15 mouse cellular contexts compared by ENCODE assay signal in genomic region chr19:57572360-57573237, GRCm38 (mm10). TPM values are rescaled to one million over a fixed set of nuclear protein-coding genes. Genes with fewer than 3 reads are reported as not detected.
DNase-seq lines count a peak whose midpoint lies in the region; ATAC-seq and TF ChIP-seq lines count a peak whose summit lies in the region.
"Had no signal": no experiment of that assay in that cellular context is flagged by ENCODE, and none has a peak within 500 bp of the region (broad histone marks: within the 10 kb centered on the region; RNA-seq: fewer than 3 reads in every experiment).

No protein-coding gene starts in this region.

- no peaks in the 10 kb centered on the region for H3K36me3 ChIP-seq in hindbrain, embryonic 12.5 days
- no peaks in the 10 kb centered on the region for H3K36me3 ChIP-seq in hindbrain, postnatal 0 days (ENCODE audit: insufficient read depth, low read length)
- no peaks in the 10 kb centered on the region for H3K36me3 ChIP-seq in midbrain, embryonic 13.5 days
- H3K36me3 ChIP-seq: limb, embryonic 13.5 days; neural tube, embryonic 12.5 days had no signal

- TF ChIP-seq POLR2A in cortical plate, adult 2 months (IDR thresholded peaks at IDR 0.05; ENCODE audit: extremely low read depth, insufficient read depth, low read length), result no peak

- H3K27ac ChIP-seq in hindbrain, embryonic 12.5 days, result peak overlapping the region; percentile 12; the same call in 1 of the 2 replicates
- H3K27ac ChIP-seq in hindbrain, postnatal 0 days, result no peak overlapping the region
- peak overlapping the region; percentile 77; the same call in 1 of the 2 replicates for H3K27ac ChIP-seq in cortical plate, adult 2 months (ENCODE audit: insufficient read depth, low read length)
- peak overlapping the region; percentile 67 for H3K27ac ChIP-seq in midbrain, embryonic 13.5 days
- H3K27ac ChIP-seq: limb, embryonic 13.5 days; neural tube, embryonic 12.5 days; stomach, postnatal 0 days had no signal

- H3K27me3 ChIP-seq in hindbrain, embryonic 12.5 days, result no peaks in the 10 kb centered on the region
- no peaks in the 10 kb centered on the region for H3K27me3 ChIP-seq in hindbrain, postnatal 0 days (ENCODE audit: insufficient read depth, low read length)
- H3K27me3 ChIP-seq in midbrain, embryonic 13.5 days, result no peaks in the 10 kb centered on the region
- H3K27me3 ChIP-seq: limb, embryonic 13.5 days; neural tube, embryonic 12.5 days had no signal

- peaks cover 17% of the 10 kb centered on the region for H3K4me1 ChIP-seq in hindbrain, embryonic 12.5 days
- no peaks in the 10 kb centered on the region for H3K4me1 ChIP-seq in hindbrain, postnatal 0 days (ENCODE audit: insufficient read depth, low read length)
- peaks cover 11% of the 10 kb centered on the region for H3K4me1 ChIP-seq in cortical plate, adult 2 months (ENCODE audit: control insufficient read depth, insufficient read depth, low read length)
- H3K4me1 ChIP-seq in midbrain, embryonic 13.5 days (replicated peaks), result peaks cover 30% of the 10 kb centered on the region
- H3K4me1 ChIP-seq: limb, embryonic 13.5 days had no signal

- no peak for DNase-seq in hindbrain, postnatal 0 days (ENCODE audit: low spot score)
- DNase-seq in layer of hippocampus, adult 11-12 months (ENCODE audit: low spot score), result peak; percentile 50
- DNase-seq in adrenal gland, adult (ENCODE audit: inconsistent age in 2 of 2, low spot score in 1 of 2), result no peak
- DNase-seq in T-cell, adult 2 months (ENCODE audit: low spot score), result no peak
- DNase-seq in retina, postnatal 1 day, result no peak
- DNase-seq: adrenal gland, adult 2 months; embryo, embryonic 11 days; kidney, postnatal 14 days; lung, adult 2 months had no signal

- H3K4me2 ChIP-seq in hindbrain, embryonic 12.5 days (replicated peaks), result no peak overlapping the region
- H3K4me2 ChIP-seq in hindbrain, postnatal 0 days (ENCODE audit: low read depth, low read length), result no peak overlapping the region
- H3K4me2 ChIP-seq in midbrain, embryonic 13.5 days (replicated peaks), result no peak overlapping the region
- H3K4me2 ChIP-seq: limb, embryonic 13.5 days; neural tube, embryonic 12.5 days had no signal

- WGBS in hindbrain, embryonic 12.5 days, result 66% methylated on average over 16 of the region's 16 CpGs
- WGBS in hindbrain, postnatal 0 days, result 51% methylated on average over 16 of the region's 16 CpGs
- 54% methylated on average over 16 of the region's 16 CpGs for WGBS in midbrain, embryonic 13.5 days

- H3K9ac ChIP-seq in hindbrain, embryonic 12.5 days, result no peak overlapping the region
- H3K9ac ChIP-seq in hindbrain, postnatal 0 days (replicated peaks; ENCODE audit: low read length), result no peak overlapping the region
- no peak overlapping the region for H3K9ac ChIP-seq in midbrain, embryonic 13.5 days (replicated peaks)
- H3K9ac ChIP-seq: limb, embryonic 13.5 days; neural tube, embryonic 12.5 days had no signal

- no peaks in the 10 kb centered on the region for H3K9me3 ChIP-seq in hindbrain, embryonic 12.5 days (replicated peaks)
- no peaks in the 10 kb centered on the region for H3K9me3 ChIP-seq in hindbrain, postnatal 0 days (ENCODE audit: low read length)
- no peaks in the 10 kb centered on the region for H3K9me3 ChIP-seq in midbrain, embryonic 13.5 days
- H3K9me3 ChIP-seq: limb, embryonic 13.5 days; neural tube, embryonic 12.5 days had no signal

- ATAC-seq in hindbrain, embryonic 12.5 days (ENCODE audit: low FRiP score), result peak; percentile 40; the same call in 1 of the 2 replicates
- ATAC-seq in hindbrain, postnatal 0 days, result no peak
- ATAC-seq in midbrain, embryonic 13.5 days, result peak; percentile 77

- TF ChIP-seq CTCF in hindbrain, postnatal 0 days (IDR thresholded peaks at IDR 0.05; ENCODE audit: low read depth), result no peak
- no peak for TF ChIP-seq CTCF in cortical plate, adult 2 months (IDR thresholded peaks at IDR 0.05; ENCODE audit: extremely low read depth, insufficient read depth, low read length)

- H3K4me3 ChIP-seq in hindbrain, embryonic 12.5 days, result no peak overlapping the region
- H3K4me3 ChIP-seq in hindbrain, postnatal 0 days (ENCODE audit: low read length), result no peak overlapping the region
- H3K4me3 ChIP-seq in cortical plate, adult 2 months (ENCODE audit: insufficient read depth, low read length), result no peak overlapping the region
- no peak overlapping the region for H3K4me3 ChIP-seq in midbrain, embryonic 13.5 days (replicated peaks)
- H3K4me3 ChIP-seq: limb, embryonic 13.5 days; neural tube, embryonic 12.5 days had no signal

RNA-seq across cellular contexts. Expression of gene Atrnl1, which starts 38.2 kb away (rescaled TPM):
- 12.4 and 13.3 TPM in 2 replicates for polyA plus RNA-seq in hindbrain, embryonic 12.5 days (2016; fragmentation: Nextera tagmentation; extraction: Ambion mirVana)
- 46.0 and 51.5 TPM in 2 replicates for total RNA-seq in hindbrain, postnatal 0 days (2014; rRNA removed)
- 3.7 and 4.4 TPM in 2 replicates for polyA plus RNA-seq in hindbrain, postnatal 0 days (2015; fragmentation: Nextera tagmentation; extraction: Ambion mirVana)
- 34.5 and 35.5 TPM in 2 replicates for polyA plus RNA-seq in cortical plate, adult 2 months (2012; rRNA removed)
- 10.0 and 10.2 TPM in 2 replicates for polyA plus RNA-seq in midbrain, embryonic 13.5 days (2015; fragmentation: Nextera tagmentation; extraction: Ambion mirVana)
